Mouse (Mus musculus) liver, postnatal 0 days (tissue): ENCODE data around the gene Scn2a. TPM values are rescaled to one million over a fixed set of nuclear protein-coding genes. Genes with fewer than 3 reads are reported as not detected.

Source experiments
- ATAC-seq: fragments of 200-750 bp; cut with Nextera tagmentation; 2 replicates; pipeline ENCODE4 v1.8.0; 2017; ENCODE audit warnings: mild to moderate bottlenecking, moderate library complexity
- DNase-seq: peaks from one replicate; pipeline ENCODE4 v3.0.0-alpha.2; 2016
- H3K27ac ChIP-seq: fragments of 300-500 bp; sonication (generic); 2 replicates; pipeline ENCODE4 v1.5.1; 2014; ENCODE audit warnings: antibody characterized with exemption, moderate library complexity, mild to moderate bottlenecking, low read depth
- H3K27me3 ChIP-seq: fragments of 300-500 bp; sonication (generic); 2 replicates; pipeline ENCODE4 v1.6.1; 2014; ENCODE audit warnings: low read length, control low read depth, mixed read lengths; ENCODE audit not compliant: insufficient read depth
- H3K36me3 ChIP-seq: fragments of 300-500 bp; sonication (generic); replicated peaks from 2 replicates; pipeline ENCODE4 v1.6.1; 2014; ENCODE audit warnings: mild to moderate bottlenecking, control low read depth, low read length, moderate library complexity, mixed read lengths; ENCODE audit not compliant: insufficient read depth
- H3K4me1 ChIP-seq: fragments of 300-500 bp; sonication (generic); 2 replicates; pipeline ENCODE4 v1.6.1; 2014; ENCODE audit warnings: antibody characterized with exemption, mild to moderate bottlenecking, control low read depth; ENCODE audit not compliant: insufficient read depth
- H3K4me2 ChIP-seq: fragments of 300-500 bp; sonication (generic); 2 replicates; pipeline ENCODE4 v1.6.1; 2014; ENCODE audit warnings: low read depth, mild to moderate bottlenecking, low read length, moderate library complexity, mixed read lengths
- H3K4me3 ChIP-seq: fragments of 300-500 bp; sonication (generic); 2 replicates; pipeline ENCODE4 v1.5.1; 2014; ENCODE audit warnings: low read depth, low read length
- H3K9ac ChIP-seq: fragments of 300-500 bp; sonication (generic); replicated peaks from 2 replicates; pipeline ENCODE4 v1.6.1; 2014; ENCODE audit warnings: mild to moderate bottlenecking, moderate library complexity
- H3K9me3 ChIP-seq: fragments of 300-500 bp; sonication (generic); 2 replicates; pipeline ENCODE4 v1.6.1; 2016; ENCODE audit warnings: mild to moderate bottlenecking, control low read depth, low read length, mixed read lengths
- CTCF ChIP-seq: sonication (generic); IDR thresholded peaks from 2 replicates; pipeline ENCODE4 v1.5.1; 2016; ENCODE audit warnings: antibody characterized with exemption, low read depth
- EP300 ChIP-seq: IDR thresholded peaks from 2 replicates; pipeline ENCODE4 v1.6.1; 2016; ENCODE audit warnings: antibody characterized with exemption, low read depth, mild to moderate bottlenecking
- WGBS: fragments of 180-500 bp; shearing (Covaris S2); extraction: QIAGEN DNeasy Blood & Tissue Kit; methylation state at CpG from one replicate; pipeline ENCODE4 v1.1.7; 2014; ENCODE audit not compliant: insufficient replicate concordance; 5-methylcytosine and 5-hydroxymethylcytosine counted together
- polyA plus RNA-seq: library from polyadenylated mRNA; unstranded; fragments of >200 nt; fragmentation: Nextera tagmentation; extraction: Ambion mirVana; gene quantifications from 2 replicates; pipeline ENCODE4 v1.2.1, GENCODE M21; 2015

The Scn2a gene
- polyA plus RNA-seq, 1 experiment from 2014 or later: 0.02 TPM

DNA sequence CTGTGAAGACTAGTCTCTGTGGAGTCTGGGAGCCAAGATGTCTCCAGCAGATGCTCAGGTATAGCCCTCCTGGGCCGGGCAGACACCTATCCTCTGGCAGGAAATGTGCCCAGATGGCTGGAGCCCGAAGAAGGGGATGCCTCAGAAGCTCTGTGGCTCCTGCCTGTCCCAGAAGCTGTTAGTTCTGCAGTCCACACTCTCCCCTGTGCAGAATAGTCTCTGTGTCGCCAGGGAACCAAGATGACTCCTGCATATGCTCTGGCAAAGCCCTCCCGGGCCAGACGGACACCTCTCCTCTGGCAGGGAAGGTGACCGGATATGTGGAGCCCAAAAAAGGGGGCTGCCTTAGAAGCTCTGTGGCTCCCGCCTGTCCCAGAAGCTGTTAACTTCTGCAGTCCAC, 32.1 kb downstream of the Scn2a start:
- DNase-seq: no peak
- 73% methylated on average over 7 of the region's 7 CpGs for WGBS
- Histone ChIP-seq H3K9ac (no peak overlapping the region), H3K4me3 (no peak overlapping the region), H3K4me1 (no peaks in the 10 kb centered on the region), H3K27ac (no peak overlapping the region), H3K27me3 (no peaks in the 10 kb centered on the region), H3K36me3 (no peaks in the 10 kb centered on the region), H3K9me3 (no peaks in the 10 kb centered on the region), H3K4me2 (no peak overlapping the region)
- no peak for ATAC-seq
- no peak for TF ChIP-seq CTCF
- TF ChIP-seq EP300: no peak

DNA sequence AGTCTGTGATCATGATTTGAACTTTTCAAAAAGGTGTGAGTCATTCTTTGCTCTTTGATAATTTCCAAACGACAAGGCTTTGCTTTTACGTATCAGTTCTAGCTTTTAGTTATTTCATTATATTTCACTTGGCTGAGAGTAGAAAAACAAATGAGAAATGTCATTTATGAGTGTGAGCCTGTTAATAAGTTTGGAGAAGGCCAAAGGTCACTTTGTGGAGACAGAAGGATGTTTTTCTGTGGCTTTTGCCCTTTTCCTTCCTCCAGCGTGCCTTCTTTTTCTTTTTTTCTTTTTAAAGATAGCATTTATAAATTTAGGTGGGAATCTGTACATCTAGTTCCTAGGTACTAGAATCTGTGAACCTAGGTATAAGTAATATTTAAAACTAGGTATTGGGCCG, 36.5 kb downstream of the Scn2a start:
- WGBS: 64% methylated on average over 4 of the region's 4 CpGs
- Histone ChIP-seq H3K4me2 (no peak overlapping the region), H3K36me3 (no peaks in the 10 kb centered on the region), H3K4me1 (no peaks in the 10 kb centered on the region), H3K4me3 (no peak overlapping the region), H3K27ac (no peak overlapping the region), H3K27me3 (no peaks in the 10 kb centered on the region), H3K9me3 (no peaks in the 10 kb centered on the region), H3K9ac (no peak overlapping the region)
- DNase-seq (no peak), ATAC-seq (no peak)
- TF ChIP-seq CTCF (no peak), EP300 (no peak)

GRCm38 (mm10) chr2:65658430-65658829, 37.9 kb downstream of the Scn2a start:
- DNase-seq: no peak
- Histone ChIP-seq H3K27ac (no peak overlapping the region), H3K4me3 (no peak overlapping the region), H3K4me1 (peaks cover 1% of the 10 kb centered on the region; the same call in 1 of the 2 replicates), H3K9me3 (no peaks in the 10 kb centered on the region), H3K27me3 (no peaks in the 10 kb centered on the region), H3K36me3 (no peaks in the 10 kb centered on the region), H3K9ac (no peak overlapping the region), H3K4me2 (no peak overlapping the region)
- ATAC-seq: no peak
- TF ChIP-seq EP300 (no peak), CTCF (no peak)
- 75% methylated on average over 8 of the region's 8 CpGs for WGBS

- no peaks in the 10 kb centered on the region for H3K9me3 ChIP-seq
- no peak overlapping the region for H3K4me3 ChIP-seq
- DNase-seq: no peak
- TF ChIP-seq CTCF: no peak
- no peak for TF ChIP-seq EP300
- H3K27me3 ChIP-seq: no peaks in the 10 kb centered on the region
- no peak overlapping the region for H3K9ac ChIP-seq
- no peak overlapping the region for H3K27ac ChIP-seq
- no peak overlapping the region for H3K4me2 ChIP-seq
- peak; percentile 29; the same call in 1 of the 2 replicates for ATAC-seq
- H3K36me3 ChIP-seq: no peaks in the 10 kb centered on the region
- peaks cover 4% of the 10 kb centered on the region; the same call in 1 of the 2 replicates for H3K4me1 ChIP-seq
Observed at GRCm38 (mm10) chr2:65663892-65664291, 43.3 kb downstream of the Scn2a start.

GRCm38 (mm10) chr2:65664481-65664880, 43.9 kb downstream of the Scn2a start:
- no peak for TF ChIP-seq CTCF
- TF ChIP-seq EP300: no peak

DNA sequence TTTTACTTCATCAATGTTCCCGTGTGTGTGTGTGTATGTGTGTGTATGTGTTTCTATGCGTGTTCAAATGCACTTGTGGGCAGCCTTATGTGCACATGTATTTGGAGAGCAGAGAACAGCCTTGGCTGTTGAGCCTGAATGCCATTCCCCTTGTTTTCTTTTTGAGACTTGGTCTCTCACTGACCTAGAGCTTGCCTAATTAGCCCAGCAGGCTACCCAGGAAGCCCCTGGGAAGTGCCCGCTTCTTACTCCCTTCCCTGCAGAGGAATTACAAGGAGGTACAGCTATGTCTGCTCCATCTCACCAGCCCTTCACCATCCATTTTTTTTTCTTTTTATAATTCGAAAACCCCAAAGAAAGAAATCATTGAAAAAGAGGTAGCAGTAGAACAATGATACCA, 44.6 kb downstream of the Scn2a start:
- H3K4me1 ChIP-seq: peaks cover 4% of the 10 kb centered on the region; the same call in 1 of the 2 replicates
- no peaks in the 10 kb centered on the region for H3K9me3 ChIP-seq
- no peak overlapping the region for H3K4me3 ChIP-seq
- no peak for ATAC-seq
- no peak overlapping the region for H3K4me2 ChIP-seq
- H3K9ac ChIP-seq: no peak overlapping the region
- WGBS: 52% methylated on average over 4 of the region's 4 CpGs
- H3K27ac ChIP-seq: no peak overlapping the region
- H3K27me3 ChIP-seq: no peaks in the 10 kb centered on the region
- TF ChIP-seq CTCF (no peak), EP300 (no peak)
- DNase-seq: no peak
- no peaks in the 10 kb centered on the region for H3K36me3 ChIP-seq

More at GRCm38 (mm10) chr2:65664481-65664880, 43.9 kb downstream of the Scn2a start:
- DNase-seq (no peak), ATAC-seq (no peak)
- no peak overlapping the region for H3K4me3 ChIP-seq
- WGBS: 88% methylated on average over 1 of the region's 1 CpGs
- no peak overlapping the region for H3K27ac ChIP-seq
- H3K9ac ChIP-seq: no peak overlapping the region
- H3K36me3 ChIP-seq: no peaks in the 10 kb centered on the region
- peaks cover 4% of the 10 kb centered on the region; the same call in 1 of the 2 replicates for H3K4me1 ChIP-seq
- H3K4me2 ChIP-seq: no peak overlapping the region
- H3K27me3 ChIP-seq: no peaks in the 10 kb centered on the region
- no peaks in the 10 kb centered on the region for H3K9me3 ChIP-seq
